Mouse (Mus musculus) ovary, postnatal 36 days (tissue): ENCODE data around the gene Frk.
"Not testable (repeated sequence)": the region's sequence is repeated elsewhere in the genome, so short reads cannot be mapped to it uniquely, and the experiment has no call there.

Source experiments
- DNase-seq: peaks from one replicate; pipeline ENCODE4 v3.0.0; 2022; ENCODE audit warnings: low spot score, mixed read lengths

Frk gene

GRCm38 (mm10) chr10:34617216-34617615 lies 134.0 kb downstream of the Frk start:
- no peak for DNase-seq

GRCm38 (mm10) chr10:34618490-34618889 lies 135.3 kb downstream of the Frk start:
- DNase-seq, result no peak

GRCm38 (mm10) chr10:34620540-34620939 lies 137.3 kb downstream of the Frk start:
- not testable (repeated sequence) for DNase-seq

- DNase-seq, result no peak
These were observed 155.0 kb downstream of the Frk start for GRCm38 (mm10) chr10:34638245-34638644.
